Mouse (Mus musculus) gastrocnemius, postnatal 25 days (tissue): ENCODE measurements around the gene Churc1. TPM values are rescaled to one million over a fixed set of nuclear protein-coding genes. Genes with fewer than 3 reads are reported as not detected.

Source experiments
- total RNA-seq, 2 experiments: library from RNA; stranded (reverse); gene quantifications; 1 replicate in 1 of 2; 2 replicates in 1 of 2; pipeline ENCODE4 v1.2.3; 2021

The Churc1 gene
- total RNA-seq, 2 experiments from 2014 or later = 60.1 to 65.8 TPM

Other genes with a start within 250 kb of the Churc1 start
- gene Plekhg3, start 234.6 kb upstream of the Churc1 start, total RNA-seq = 1 to 10 TPM; 6.1 to 7.6 TPM
- gene Sptb, start 55.0 kb upstream of the Churc1 start, total RNA-seq = 100 to 1,000 TPM; 121 to 125 TPM
- 10 to 100 TPM; 11.3 to 13.2 TPM for gene Fntb, start 51 bp downstream of the Churc1 start, total RNA-seq
- not detected for gene Gpx2, start 30.0 kb downstream of the Churc1 start, total RNA-seq
- gene Rab15, start 57.4 kb downstream of the Churc1 start, total RNA-seq = 1 to 10 TPM; 5.2 to 7.6 TPM
- gene Max, start 196.7 kb downstream of the Churc1 start, total RNA-seq = 10 to 100 TPM; 24.5 to 26.8 TPM